Mouse (Mus musculus) forelimb bud, embryonic 11.5 days (tissue): Measurements from ENCODE around the gene Ndufaf7.

Experiments used
- DNase-seq: peaks from one replicate; pipeline ENCODE4 v3.0.0-alpha.2; 2012; ENCODE audit warnings: low read depth, low spot score

The Ndufaf7 gene

GRCm38 (mm10) chr17:78964387-78964786, 27.5 kb downstream of the Ndufaf7 start:
- no peak for DNase-seq

- DNase-seq, result no peak
These were observed 29.4 kb downstream of the Ndufaf7 start for GRCm38 (mm10) chr17:78966092-78966883.

- no peak for DNase-seq
These were observed 31.6 kb downstream of the Ndufaf7 start for GRCm38 (mm10) chr17:78968500-78968899.

GRCm38 (mm10) chr17:78983166-78983565, 46.2 kb downstream of the Ndufaf7 start:
- DNase-seq, result no peak

GRCm38 (mm10) chr17:78983736-78984135, 46.8 kb downstream of the Ndufaf7 start:
- DNase-seq, result no peak

GRCm38 (mm10) chr17:78989015-78989414, 52.1 kb downstream of the Ndufaf7 start:
- no peak for DNase-seq

- no peak for DNase-seq
These were observed 54.6 kb downstream of the Ndufaf7 start for GRCm38 (mm10) chr17:78991549-78991948.

- DNase-seq, result no peak
These were observed 55.5 kb downstream of the Ndufaf7 start for GRCm38 (mm10) chr17:78992303-78993027.

- DNase-seq, result no peak
These were observed 56.7 kb downstream of the Ndufaf7 start for GRCm38 (mm10) chr17:78993670-78994069.

- DNase-seq, result no peak
These were observed 57.4 kb downstream of the Ndufaf7 start for GRCm38 (mm10) chr17:78994382-78994781.

GRCm38 (mm10) chr17:78994931-78995820, 58.2 kb downstream of the Ndufaf7 start:
- DNase-seq, result no peak
